Mouse (Mus musculus) right cerebral cortex, postnatal 25 days (tissue): ENCODE data around the gene Gch1.
"Not testable (repeated sequence)": the region's sequence is repeated elsewhere in the genome, so short reads cannot be mapped to it uniquely, and the experiment has no call there.

Experiments used
- DNase-seq: peaks from one replicate; pipeline ENCODE4 v3.0.0; 2022

The Gch1 gene

GRCm38 (mm10) chr14:47161921-47162427 is 27.2 kb downstream of the Gch1 start:
- DNase-seq, result no peak

- no peak for DNase-seq
Observed at GRCm38 (mm10) chr14:47160051-47160640, 29.1 kb downstream of the Gch1 start.

- DNase-seq, result no peak
Observed at GRCm38 (mm10) chr14:47154303-47154702, 34.9 kb downstream of the Gch1 start.

GRCm38 (mm10) chr14:47151306-47151705 is 37.9 kb downstream of the Gch1 start:
- DNase-seq, result no peak

GRCm38 (mm10) chr14:47144326-47144725 is 44.9 kb downstream of the Gch1 start:
- DNase-seq, result no peak

- no peak for DNase-seq
Observed at GRCm38 (mm10) chr14:47138853-47139252, 50.4 kb downstream of the Gch1 start.

GRCm38 (mm10) chr14:47136637-47137036 is 52.6 kb downstream of the Gch1 start:
- DNase-seq, result no peak

- no peak for DNase-seq
Observed at GRCm38 (mm10) chr14:47133948-47134347, 55.3 kb downstream of the Gch1 start.

- DNase-seq, result no peak
Observed at GRCm38 (mm10) chr14:47127987-47128386, 61.2 kb downstream of the Gch1 start.

- no peak for DNase-seq
Observed at GRCm38 (mm10) chr14:47117522-47117921, 71.7 kb downstream of the Gch1 start.

- no peak for DNase-seq
Observed at GRCm38 (mm10) chr14:47116062-47116762, 73.0 kb downstream of the Gch1 start.

GRCm38 (mm10) chr14:47115154-47115553 is 74.1 kb downstream of the Gch1 start:
- DNase-seq, result no peak

- DNase-seq, result no peak
Observed at GRCm38 (mm10) chr14:47111341-47111740, 77.9 kb downstream of the Gch1 start.

- not testable (repeated sequence) for DNase-seq
Observed at GRCm38 (mm10) chr14:47110391-47110790, 78.8 kb downstream of the Gch1 start.

GRCm38 (mm10) chr14:47107461-47107860 is 81.8 kb downstream of the Gch1 start:
- no peak for DNase-seq

GRCm38 (mm10) chr14:47105755-47106154 is 83.5 kb downstream of the Gch1 start:
- DNase-seq, result no peak

- no peak for DNase-seq
Observed at GRCm38 (mm10) chr14:47105174-47105557, 84.0 kb downstream of the Gch1 start.

- no peak for DNase-seq
Observed at GRCm38 (mm10) chr14:47104246-47105173, 84.7 kb downstream of the Gch1 start.
